Mouse (Mus musculus): ENCODE measurements around the gene Padi6. TPM values are rescaled to one million over a fixed set of nuclear protein-coding genes. Genes with fewer than 3 reads are reported as not detected.

Gene Padi6
- polyA plus RNA-seq, 1 experiment from 2014 or later = not detected

- Histone ChIP-seq H3K9ac (replicated peaks; ENCODE audit: low read depth, low read length) (no peak overlapping the region), H3K9me3 (ENCODE audit: control insufficient read depth, low read depth, low read length) (no peaks in the 10 kb centered on the region), H3K4me2 (replicated peaks; ENCODE audit: low read depth, low read length) (no peak overlapping the region), H3K4me3 (ENCODE audit: low read depth, low read length) (no peak overlapping the region), H3K27me3 (ENCODE audit: control insufficient read depth, insufficient read depth, low read length) (no peaks in the 10 kb centered on the region), H3K36me3 (ENCODE audit: control insufficient read depth, insufficient read depth, low read length) (no peaks in the 10 kb centered on the region), H3K4me1 (ENCODE audit: control insufficient read depth, insufficient read depth, low read length) (no peaks in the 10 kb centered on the region), H3K27ac (ENCODE audit: low read length) (no peak overlapping the region)
- 67% methylated on average over 5 of the region's 5 CpGs for whole genome bisulfite sequencing
- no peak for ATAC-seq (ENCODE audit: insufficient number of reproducible peaks, insufficient read depth, low FRiP score, low read depth)
These were observed 26.5 kb upstream of the Padi6 start for GRCm38 (mm10) chr4:140768973-140769372.

GRCm38 (mm10) chr4:140765936-140766335 lies 23.5 kb upstream of the Padi6 start:
- Histone ChIP-seq H3K9ac (replicated peaks; ENCODE audit: low read depth, low read length) (no peak overlapping the region), H3K9me3 (ENCODE audit: control insufficient read depth, low read depth, low read length) (no peaks in the 10 kb centered on the region), H3K27me3 (ENCODE audit: control insufficient read depth, insufficient read depth, low read length) (no peaks in the 10 kb centered on the region), H3K27ac (ENCODE audit: low read length) (no peak overlapping the region), H3K4me2 (replicated peaks; ENCODE audit: low read depth, low read length) (no peak overlapping the region), H3K4me3 (ENCODE audit: low read depth, low read length) (no peak overlapping the region), H3K4me1 (ENCODE audit: control insufficient read depth, insufficient read depth, low read length) (no peaks in the 10 kb centered on the region), H3K36me3 (ENCODE audit: control insufficient read depth, insufficient read depth, low read length) (no peaks in the 10 kb centered on the region)
- 78% methylated on average over 3 of the region's 3 CpGs for WGBS
- no peak for ATAC-seq (ENCODE audit: insufficient number of reproducible peaks, insufficient read depth, low FRiP score, low read depth)

GRCm38 (mm10) chr4:140763158-140763557 lies 20.7 kb upstream of the Padi6 start:
- no peak overlapping the region for H3K4me3 ChIP-seq (ENCODE audit: low read depth, low read length)
- WGBS = 19% methylated on average over 9 of the region's 9 CpGs

GRCm38 (mm10) chr4:140761601-140762000 lies 19.2 kb upstream of the Padi6 start:
- no peaks in the 10 kb centered on the region for H3K36me3 ChIP-seq (ENCODE audit: control insufficient read depth, insufficient read depth, low read length)
- WGBS = 67% methylated on average over 7 of the region's 7 CpGs
- H3K4me2 ChIP-seq (replicated peaks; ENCODE audit: low read depth, low read length) = no peak overlapping the region
- H3K27ac ChIP-seq (ENCODE audit: low read length) = no peak overlapping the region
- no peaks in the 10 kb centered on the region for H3K9me3 ChIP-seq (ENCODE audit: control insufficient read depth, low read depth, low read length)
- no peak overlapping the region for H3K9ac ChIP-seq (replicated peaks; ENCODE audit: low read depth, low read length)
- no peak overlapping the region for H3K4me3 ChIP-seq (ENCODE audit: low read depth, low read length)
- ATAC-seq (ENCODE audit: insufficient number of reproducible peaks, insufficient read depth, low FRiP score, low read depth) = no peak
- H3K27me3 ChIP-seq (ENCODE audit: control insufficient read depth, insufficient read depth, low read length) = no peaks in the 10 kb centered on the region
- no peaks in the 10 kb centered on the region for H3K4me1 ChIP-seq (ENCODE audit: control insufficient read depth, insufficient read depth, low read length)

More at GRCm38 (mm10) chr4:140763158-140763557, 20.7 kb upstream of the Padi6 start:
- Histone ChIP-seq H3K4me2 (replicated peaks; ENCODE audit: low read depth, low read length) (no peak overlapping the region), H3K27me3 (ENCODE audit: control insufficient read depth, insufficient read depth, low read length) (no peaks in the 10 kb centered on the region), H3K27ac (ENCODE audit: low read length) (no peak overlapping the region), H3K9ac (replicated peaks; ENCODE audit: low read depth, low read length) (no peak overlapping the region), H3K4me1 (ENCODE audit: control insufficient read depth, insufficient read depth, low read length) (no peaks in the 10 kb centered on the region), H3K9me3 (ENCODE audit: control insufficient read depth, low read depth, low read length) (no peaks in the 10 kb centered on the region), H3K36me3 (ENCODE audit: control insufficient read depth, insufficient read depth, low read length) (no peaks in the 10 kb centered on the region)
- ATAC-seq (ENCODE audit: insufficient number of reproducible peaks, insufficient read depth, low FRiP score, low read depth) = no peak

- Histone ChIP-seq H3K9me3 (ENCODE audit: control insufficient read depth, low read depth, low read length) (no peaks in the 10 kb centered on the region), H3K4me1 (ENCODE audit: control insufficient read depth, insufficient read depth, low read length) (no peaks in the 10 kb centered on the region), H3K4me3 (ENCODE audit: low read depth, low read length) (no peak overlapping the region), H3K36me3 (ENCODE audit: control insufficient read depth, insufficient read depth, low read length) (no peaks in the 10 kb centered on the region), H3K9ac (replicated peaks; ENCODE audit: low read depth, low read length) (no peak overlapping the region), H3K27me3 (ENCODE audit: control insufficient read depth, insufficient read depth, low read length) (no peaks in the 10 kb centered on the region), H3K4me2 (replicated peaks; ENCODE audit: low read depth, low read length) (no peak overlapping the region), H3K27ac (ENCODE audit: low read length) (no peak overlapping the region)
- WGBS = 84% methylated on average over 3 of the region's 3 CpGs
- no peak for ATAC-seq (ENCODE audit: insufficient number of reproducible peaks, insufficient read depth, low FRiP score, low read depth)
These were observed 13.4 kb upstream of the Padi6 start for GRCm38 (mm10) chr4:140755811-140756210.

- 58% methylated on average over 7 of the region's 7 CpGs for WGBS
- no peaks in the 10 kb centered on the region for H3K27me3 ChIP-seq (ENCODE audit: control insufficient read depth, insufficient read depth, low read length)
- no peaks in the 10 kb centered on the region for H3K4me1 ChIP-seq (ENCODE audit: control insufficient read depth, insufficient read depth, low read length)
- H3K36me3 ChIP-seq (ENCODE audit: control insufficient read depth, insufficient read depth, low read length) = no peaks in the 10 kb centered on the region
- H3K9ac ChIP-seq (replicated peaks; ENCODE audit: low read depth, low read length) = no peak overlapping the region
- no peak overlapping the region for H3K4me3 ChIP-seq (ENCODE audit: low read depth, low read length)
- ATAC-seq (ENCODE audit: insufficient number of reproducible peaks, insufficient read depth, low FRiP score, low read depth) = no peak
- no peaks in the 10 kb centered on the region for H3K9me3 ChIP-seq (ENCODE audit: control insufficient read depth, low read depth, low read length)
- H3K4me2 ChIP-seq (replicated peaks; ENCODE audit: low read depth, low read length) = no peak overlapping the region
- no peak overlapping the region for H3K27ac ChIP-seq (ENCODE audit: low read length)
These were observed 10.9 kb upstream of the Padi6 start for GRCm38 (mm10) chr4:140753366-140753765.

GRCm38 (mm10) chr4:140750328-140750727 lies 7.9 kb upstream of the Padi6 start:
- 9% methylated on average over 19 of the region's 19 CpGs for WGBS
- no peak; the same call in 1 of the 2 replicates for ATAC-seq (ENCODE audit: insufficient number of reproducible peaks, insufficient read depth, low FRiP score, low read depth)
- 0 out of 2 replicates have a peak overlapping the region, but pooled peaks have one; percentile 10 for H3K9ac ChIP-seq (replicated peaks; ENCODE audit: low read depth, low read length)

GRCm38 (mm10) chr4:140747978-140748377 lies 5.5 kb upstream of the Padi6 start:
- no peaks in the 10 kb centered on the region for H3K36me3 ChIP-seq (ENCODE audit: control insufficient read depth, insufficient read depth, low read length)
- no peaks in the 10 kb centered on the region for H3K27me3 ChIP-seq (ENCODE audit: control insufficient read depth, insufficient read depth, low read length)
- H3K27ac ChIP-seq (ENCODE audit: low read length) = no peak overlapping the region
- no peak overlapping the region for H3K4me2 ChIP-seq (replicated peaks; ENCODE audit: low read depth, low read length)
- no peak overlapping the region for H3K9ac ChIP-seq (replicated peaks; ENCODE audit: low read depth, low read length)
- H3K9me3 ChIP-seq (ENCODE audit: control insufficient read depth, low read depth, low read length) = no peaks in the 10 kb centered on the region
- 19% methylated on average over 12 of the region's 12 CpGs for WGBS
- ATAC-seq (ENCODE audit: insufficient number of reproducible peaks, insufficient read depth, low FRiP score, low read depth) = peak; percentile 70; the same call in 1 of the 2 replicates
- H3K4me1 ChIP-seq (ENCODE audit: control insufficient read depth, insufficient read depth, low read length) = no peaks in the 10 kb centered on the region
- H3K4me3 ChIP-seq (ENCODE audit: low read depth, low read length) = no peak overlapping the region

More at GRCm38 (mm10) chr4:140750328-140750727, 7.9 kb upstream of the Padi6 start:
- Histone ChIP-seq H3K9me3 (ENCODE audit: control insufficient read depth, low read depth, low read length) (no peaks in the 10 kb centered on the region), H3K27ac (ENCODE audit: low read length) (no peak overlapping the region), H3K36me3 (ENCODE audit: control insufficient read depth, insufficient read depth, low read length) (no peaks in the 10 kb centered on the region), H3K4me2 (replicated peaks; ENCODE audit: low read depth, low read length) (0 out of 2 replicates have a peak overlapping the region, but pooled peaks have one; percentile 18), H3K4me3 (ENCODE audit: low read depth, low read length) (no peak overlapping the region), H3K27me3 (ENCODE audit: control insufficient read depth, insufficient read depth, low read length) (no peaks in the 10 kb centered on the region), H3K4me1 (ENCODE audit: control insufficient read depth, insufficient read depth, low read length) (no peaks in the 10 kb centered on the region)

GRCm38 (mm10) chr4:140744654-140745053 lies 2.2 kb upstream of the Padi6 start:
- H3K4me2 ChIP-seq (replicated peaks; ENCODE audit: low read depth, low read length) = no peak overlapping the region
- no peak overlapping the region for H3K9ac ChIP-seq (replicated peaks; ENCODE audit: low read depth, low read length)
- no peaks in the 10 kb centered on the region for H3K36me3 ChIP-seq (ENCODE audit: control insufficient read depth, insufficient read depth, low read length)
- ATAC-seq (ENCODE audit: insufficient number of reproducible peaks, insufficient read depth, low FRiP score, low read depth) = no peak
- no peak overlapping the region for H3K4me3 ChIP-seq (ENCODE audit: low read depth, low read length)
- no peaks in the 10 kb centered on the region for H3K9me3 ChIP-seq (ENCODE audit: control insufficient read depth, low read depth, low read length)
- H3K27me3 ChIP-seq (ENCODE audit: control insufficient read depth, insufficient read depth, low read length) = no peaks in the 10 kb centered on the region
- H3K4me1 ChIP-seq (ENCODE audit: control insufficient read depth, insufficient read depth, low read length) = no peaks in the 10 kb centered on the region
- WGBS = 13% methylated on average over 3 of the region's 3 CpGs
- no peak overlapping the region for H3K27ac ChIP-seq (ENCODE audit: low read length)
